In genomic region chr5:72558716-72559526, GRCm38 (mm10) we compare ENCODE assay signal across 7 mouse cellular contexts. TPM values are rescaled to one million over a fixed set of nuclear protein-coding genes. Genes with fewer than 3 reads are reported as not detected.
DNase-seq lines count a peak whose midpoint lies in the region; ATAC-seq and TF ChIP-seq lines count a peak whose summit lies in the region.

No protein-coding gene starts in this region.

- H3K27me3 ChIP-seq in lung, embryonic 15.5 days, result no peaks in the 10 kb centered on the region
- no peaks in the 10 kb centered on the region for H3K27me3 ChIP-seq in forebrain, embryonic 11.5 days (ENCODE audit: control insufficient read depth, insufficient read depth, low read length)
- no peaks in the 10 kb centered on the region for H3K27me3 ChIP-seq in hindbrain, embryonic 13.5 days
- no peaks in the 10 kb centered on the region for H3K27me3 ChIP-seq in liver, postnatal 0 days (ENCODE audit: insufficient read depth, low read length)
- H3K27me3 ChIP-seq in spleen, adult 2 months (ENCODE audit: control insufficient read depth, insufficient read depth, low read length), result no peaks in the 10 kb centered on the region

- no peaks in the 10 kb centered on the region for H3K9me3 ChIP-seq in lung, embryonic 15.5 days
- no peaks in the 10 kb centered on the region for H3K9me3 ChIP-seq in forebrain, embryonic 11.5 days (ENCODE audit: control insufficient read depth, low read length)
- no peaks in the 10 kb centered on the region for H3K9me3 ChIP-seq in hindbrain, embryonic 13.5 days
- no peaks in the 10 kb centered on the region for H3K9me3 ChIP-seq in liver, postnatal 0 days (ENCODE audit: low read length)

- WGBS in lung, embryonic 15.5 days, result under 1% methylated on average over 56 of the region's 57 CpGs
- under 1% methylated on average over 54 of the region's 57 CpGs for WGBS in forebrain, embryonic 11.5 days
- under 1% methylated on average over 57 of the region's 57 CpGs for WGBS in hindbrain, embryonic 13.5 days
- 3% methylated on average over 52 of the region's 57 CpGs for WGBS in liver, postnatal 0 days (ENCODE audit: insufficient replicate concordance)
- 4% methylated on average over 57 of the region's 57 CpGs for WGBS in spleen, adult 2 months

- H3K4me1 ChIP-seq in lung, embryonic 15.5 days, result no peaks in the 10 kb centered on the region
- peaks cover 23% of the 10 kb centered on the region for H3K4me1 ChIP-seq in bone marrow macrophage, adult 2 months (ENCODE audit: control insufficient read depth, insufficient read depth, low read length)
- no peaks in the 10 kb centered on the region for H3K4me1 ChIP-seq in forebrain, embryonic 11.5 days (replicated peaks; ENCODE audit: control insufficient read depth, insufficient read depth, low read length)
- H3K4me1 ChIP-seq in hindbrain, embryonic 13.5 days (replicated peaks), result peaks cover 13% of the 10 kb centered on the region
- H3K4me1 ChIP-seq in liver, postnatal 0 days (ENCODE audit: insufficient read depth), result peaks cover 14% of the 10 kb centered on the region
- no peaks in the 10 kb centered on the region; the same call in 1 of the 2 replicates for H3K4me1 ChIP-seq in spleen, adult 2 months (ENCODE audit: control insufficient read depth, insufficient read depth, insufficient read length)

- no peak for DNase-seq in lung, postnatal 4 days
- DNase-seq in forebrain, embryonic 11.5 days (ENCODE audit: low spot score), result no peak
- no peak for DNase-seq in liver, postnatal 0 days
- peak in 1 of 2 experiments; percentile 42 for DNase-seq in spleen, adult 2 months (ENCODE audit: low read depth in 1 of 2, low spot score in 2 of 2)

- TF ChIP-seq CTCF in bone marrow macrophage, adult 2 months (IDR thresholded peaks at IDR 0.05; ENCODE audit: low read depth, low read length), result no peak
- peak; percentile 9; the same call in 1 of the 2 replicates for TF ChIP-seq CTCF in liver, postnatal 0 days (IDR thresholded peaks at IDR 0.05; ENCODE audit: low read depth)
- no peak for TF ChIP-seq CTCF in spleen, adult 2 months (IDR thresholded peaks at IDR 0.05; ENCODE audit: extremely low read depth, insufficient read depth, insufficient read length, insufficient replicate concordance)

- H3K4me2 ChIP-seq in lung, embryonic 15.5 days, result peak overlapping the region; percentile 91
- peak overlapping the region; percentile 65 for H3K4me2 ChIP-seq in forebrain, embryonic 11.5 days (ENCODE audit: low read depth, low read length, severe bottlenecking)
- peak overlapping the region; percentile 89 for H3K4me2 ChIP-seq in hindbrain, embryonic 13.5 days
- peak overlapping the region; percentile 100 for H3K4me2 ChIP-seq in liver, postnatal 0 days (ENCODE audit: low read depth, low read length)

- H3K27ac ChIP-seq in lung, embryonic 15.5 days, result peak overlapping the region; percentile 43
- peak overlapping the region; percentile 28 for H3K27ac ChIP-seq in bone marrow macrophage, adult 2 months (ENCODE audit: insufficient read depth, low read depth, low read length)
- H3K27ac ChIP-seq in forebrain, embryonic 11.5 days (ENCODE audit: low read depth, low read length), result 0 out of 2 replicates have a peak overlapping the region, but pooled peaks have one; percentile 5
- H3K27ac ChIP-seq in hindbrain, embryonic 13.5 days, result peak overlapping the region; percentile 80
- H3K27ac ChIP-seq in liver, postnatal 0 days (ENCODE audit: low read depth), result peak overlapping the region; percentile 74
- 0 out of 2 replicates have a peak overlapping the region, but pooled peaks have one; percentile 31 for H3K27ac ChIP-seq in spleen, adult 2 months (ENCODE audit: insufficient read depth, low read length)

- no peak for TF ChIP-seq POLR2A in bone marrow macrophage, adult 2 months (IDR thresholded peaks at IDR 0.05; ENCODE audit: borderline replicate concordance, low read depth, low read length)
- TF ChIP-seq POLR2A in spleen, adult 2 months (IDR thresholded peaks at IDR 0.05; ENCODE audit: low read depth, low read length), result no peak

- H3K9ac ChIP-seq in lung, embryonic 15.5 days, result peak overlapping the region; percentile 89
- peak overlapping the region; percentile 82 for H3K9ac ChIP-seq in forebrain, embryonic 11.5 days (ENCODE audit: low read length)
- peak overlapping the region; percentile 89 for H3K9ac ChIP-seq in hindbrain, embryonic 13.5 days
- peak overlapping the region; percentile 93 for H3K9ac ChIP-seq in liver, postnatal 0 days (replicated peaks)

- no peaks in the 10 kb centered on the region for H3K36me3 ChIP-seq in lung, embryonic 15.5 days
- H3K36me3 ChIP-seq in forebrain, embryonic 11.5 days (ENCODE audit: control insufficient read depth, insufficient read depth, low read length), result no peaks in the 10 kb centered on the region
- H3K36me3 ChIP-seq in hindbrain, embryonic 13.5 days, result peaks cover 9% of the 10 kb centered on the region
- peaks cover 4% of the 10 kb centered on the region; the same call in 1 of the 2 replicates for H3K36me3 ChIP-seq in liver, postnatal 0 days (replicated peaks; ENCODE audit: insufficient read depth, low read length)
- no peaks in the 10 kb centered on the region for H3K36me3 ChIP-seq in spleen, adult 2 months (ENCODE audit: control insufficient read depth, insufficient read depth, low read length)

- ATAC-seq in lung, embryonic 15.5 days (ENCODE audit: borderline replicate concordance, extremely low read depth, low FRiP score, low TSS enrichment), result peak; percentile 83
- ATAC-seq in forebrain, embryonic 11.5 days (replicated peaks; ENCODE audit: low FRiP score), result peak; percentile 78
- ATAC-seq in hindbrain, embryonic 13.5 days (ENCODE audit: low FRiP score), result peak; percentile 85
- ATAC-seq in liver, postnatal 0 days, result peak; percentile 78

- no peak for TF ChIP-seq EP300 in liver, postnatal 0 days (IDR thresholded peaks at IDR 0.05; ENCODE audit: low read depth)

- H3K4me3 ChIP-seq in lung, embryonic 15.5 days, result peak overlapping the region; percentile 82
- peak overlapping the region; percentile 95 for H3K4me3 ChIP-seq in bone marrow macrophage, adult 2 months (ENCODE audit: insufficient read depth, low read length)
- peak overlapping the region; percentile 79 for H3K4me3 ChIP-seq in forebrain, embryonic 11.5 days (ENCODE audit: low read depth, low read length)
- peak overlapping the region; percentile 88 for H3K4me3 ChIP-seq in hindbrain, embryonic 13.5 days
- H3K4me3 ChIP-seq in liver, postnatal 0 days (ENCODE audit: low read depth, low read length), result peak overlapping the region; percentile 98
- peak overlapping the region; percentile 83 for H3K4me3 ChIP-seq in spleen, adult 2 months (ENCODE audit: extremely low read depth, insufficient read depth, insufficient read length)

RNA-seq across cellular contexts. Expression of gene Nfxl1, which starts 0.6 kb away (rescaled TPM):
- polyA plus RNA-seq in lung, embryonic 15.5 days (2015; fragmentation: Nextera tagmentation; extraction: Ambion mirVana), result 15.1 and 16.7 TPM in 2 replicates
- 99.5 and 102 TPM in 2 replicates for polyA plus RNA-seq in bone marrow macrophage, adult 2 months (2012; ENCODE audit: insufficient read depth, insufficient read length, missing spikeins)
- 24.3 and 24.9 TPM in 2 replicates for polyA plus RNA-seq in forebrain, embryonic 11.5 days (2014; fragmentation: Nextera tagmentation; extraction: Ambion mirVana)
- 14.5 and 15.6 TPM in 2 replicates for polyA plus RNA-seq in hindbrain, embryonic 13.5 days (2015; fragmentation: Nextera tagmentation; extraction: Ambion mirVana)
- polyA plus RNA-seq in liver, postnatal 0 days (2015; fragmentation: Nextera tagmentation; extraction: Ambion mirVana), result 4.4 and 4.5 TPM in 2 replicates
- polyA plus RNA-seq in spleen, adult 2 months (2012; rRNA removed), result 2.9 and 3.6 TPM in 2 replicates

RNA-seq across cellular contexts. Expression of gene Zar1, which starts 22.1 kb away (rescaled TPM):
- not detected in 2 replicates for polyA plus RNA-seq in lung, embryonic 15.5 days (2015; fragmentation: Nextera tagmentation; extraction: Ambion mirVana)
- not detected in 2 replicates for polyA plus RNA-seq in bone marrow macrophage, adult 2 months (2012; ENCODE audit: insufficient read depth, insufficient read length, missing spikeins)
- polyA plus RNA-seq in forebrain, embryonic 11.5 days (2014; fragmentation: Nextera tagmentation; extraction: Ambion mirVana), result 0.36 and 0.63 TPM in 2 replicates
- polyA plus RNA-seq in hindbrain, embryonic 13.5 days (2015; fragmentation: Nextera tagmentation; extraction: Ambion mirVana), result 3.4 and 3.7 TPM in 2 replicates
- not detected in 2 replicates for polyA plus RNA-seq in liver, postnatal 0 days (2015; fragmentation: Nextera tagmentation; extraction: Ambion mirVana)
- polyA plus RNA-seq in spleen, adult 2 months (2012; rRNA removed), result not detected in 2 replicates

RNA-seq across cellular contexts. Expression of gene Gm5868, which starts 28.4 kb away (rescaled TPM):
- 0.14 and 0.16 TPM in 2 replicates for polyA plus RNA-seq in lung, embryonic 15.5 days (2015; fragmentation: Nextera tagmentation; extraction: Ambion mirVana)
- not detected in 2 replicates for polyA plus RNA-seq in bone marrow macrophage, adult 2 months (2012; ENCODE audit: insufficient read depth, insufficient read length, missing spikeins)
- polyA plus RNA-seq in forebrain, embryonic 11.5 days (2014; fragmentation: Nextera tagmentation; extraction: Ambion mirVana), result 1.3 and 2.0 TPM in 2 replicates
- polyA plus RNA-seq in hindbrain, embryonic 13.5 days (2015; fragmentation: Nextera tagmentation; extraction: Ambion mirVana), result 7.6 and 7.8 TPM in 2 replicates
- not detected in 2 replicates for polyA plus RNA-seq in liver, postnatal 0 days (2015; fragmentation: Nextera tagmentation; extraction: Ambion mirVana)
- not detected in 2 replicates for polyA plus RNA-seq in spleen, adult 2 months (2012; rRNA removed)

RNA-seq across cellular contexts. Expression of gene Corin, which starts 54.6 kb away (rescaled TPM):
- 1.4 and 1.8 TPM in 2 replicates for polyA plus RNA-seq in lung, embryonic 15.5 days (2015; fragmentation: Nextera tagmentation; extraction: Ambion mirVana)
- not detected in 2 replicates for polyA plus RNA-seq in bone marrow macrophage, adult 2 months (2012; ENCODE audit: insufficient read depth, insufficient read length, missing spikeins)
- 1.4 and 2.0 TPM in 2 replicates for polyA plus RNA-seq in forebrain, embryonic 11.5 days (2014; fragmentation: Nextera tagmentation; extraction: Ambion mirVana)
- polyA plus RNA-seq in hindbrain, embryonic 13.5 days (2015; fragmentation: Nextera tagmentation; extraction: Ambion mirVana), result 4.6 and 4.8 TPM in 2 replicates
- polyA plus RNA-seq in liver, postnatal 0 days (2015; fragmentation: Nextera tagmentation; extraction: Ambion mirVana), result 0.05 and 0.08 TPM in 2 replicates
- 0.02 and 0.06 TPM in 2 replicates for polyA plus RNA-seq in spleen, adult 2 months (2012; rRNA removed)

Comparison
In these comparisons a context has a peak if more than half of its experiments do, and no peak if none do; other contexts are left out.
1. H3K27ac ChIP-seq: peak in every context shown above with its lines; median percentile 80 in hindbrain, embryonic 13.5 days; 74 in liver, postnatal 0 days; 43 in lung, embryonic 15.5 days; 31 in spleen, adult 2 months; 28 in bone marrow macrophage, adult 2 months; 5 in forebrain, embryonic 11.5 days.